Mouse (Mus musculus) small intestine, adult 2 months (tissue): ENCODE measurements around the gene Angptl2.

Experiments
- CTCF ChIP-seq: fragments of 200-500 bp; IDR thresholded peaks from 2 replicates; pipeline ENCODE4 v1.5.1; 2012; ENCODE audit warnings: low read depth, mild to moderate bottlenecking, control low read depth, inconsistent platforms, low read length, moderate library complexity, mixed read lengths; ENCODE audit not compliant: insufficient replicate concordance, insufficient read length; ENCODE audit errors: extremely low read depth
- POLR2A ChIP-seq: fragments of 200-500 bp; IDR thresholded peaks from 2 replicates; pipeline ENCODE4 v1.6.1; 2012; ENCODE audit warnings: low read depth, mild to moderate bottlenecking, control low read depth, inconsistent platforms, low read length, moderate library complexity

DNA sequence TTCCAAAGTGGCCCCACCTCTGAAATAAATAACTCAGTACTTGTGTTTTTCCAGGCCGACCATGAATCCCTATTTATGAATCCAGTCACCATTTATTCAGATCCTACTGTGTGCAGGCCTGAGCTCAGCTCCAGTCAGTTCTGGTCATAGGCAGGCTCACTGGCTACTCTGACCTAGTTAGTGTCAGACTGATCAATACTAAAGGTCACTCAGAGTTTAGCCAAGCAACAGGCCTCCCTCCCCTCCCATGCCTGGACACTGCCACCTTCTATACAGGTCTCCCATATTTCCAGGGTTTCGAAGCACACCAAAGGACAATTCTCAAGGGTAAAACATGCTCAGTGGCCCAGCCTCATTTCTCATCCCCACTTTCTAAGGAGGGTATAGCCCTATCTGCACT is 54.7 kb downstream of the Angptl2 start:
- TF ChIP-seq CTCF (no peak), POLR2A (no peak)
